Mouse (Mus musculus): Measurements from ENCODE around the gene Gm11172. TPM values are rescaled to one million over a fixed set of nuclear protein-coding genes. Genes with fewer than 3 reads are reported as not detected.

Gm11172 gene
- total RNA-seq (2021): not detected
- long read RNA-seq, experiment 1: 0 reads
- long read RNA-seq, experiment 2: 0 reads

DNA sequence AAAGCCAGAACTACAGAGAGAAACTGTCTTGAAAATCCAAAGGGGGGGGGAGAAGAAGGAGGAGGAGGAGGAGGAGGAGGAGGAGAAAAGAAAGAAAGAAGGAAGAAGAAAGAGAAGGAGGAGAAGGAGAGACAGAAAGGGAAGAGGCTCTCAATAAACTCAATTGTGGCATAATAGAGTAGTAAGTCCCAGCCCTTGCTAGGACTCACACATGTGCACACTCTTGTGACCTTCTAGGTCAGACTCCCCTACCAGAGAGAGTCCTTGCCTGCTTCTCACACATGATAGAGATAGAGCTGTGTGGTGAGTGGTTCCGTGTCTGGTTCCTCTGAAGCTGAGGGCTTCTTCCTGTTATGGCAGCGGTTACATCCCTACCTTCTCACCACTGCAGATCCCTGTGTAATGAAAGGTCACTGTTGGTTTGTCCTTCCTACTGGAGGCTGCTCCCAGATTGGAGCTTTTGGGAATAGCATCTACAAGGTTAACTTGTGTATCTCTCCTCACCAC, at the start of gene Gm11172:
Gene Gm11172 (plus strand): TSS at position 51 of the 507 bp plus-strand sequence.
- no peak for DNase-seq (ENCODE audit: low spot score in 2 of 2)

GRCm38 (mm10) chr16:10763540-10764264, 49.0 kb upstream of the Gm11172 start:
- DNase-seq (ENCODE audit: low spot score in 2 of 2): no peak

- no peak for DNase-seq (ENCODE audit: low spot score in 2 of 2)
These were observed 48.4 kb upstream of the Gm11172 start for GRCm38 (mm10) chr16:10764323-10764722.

DNA sequence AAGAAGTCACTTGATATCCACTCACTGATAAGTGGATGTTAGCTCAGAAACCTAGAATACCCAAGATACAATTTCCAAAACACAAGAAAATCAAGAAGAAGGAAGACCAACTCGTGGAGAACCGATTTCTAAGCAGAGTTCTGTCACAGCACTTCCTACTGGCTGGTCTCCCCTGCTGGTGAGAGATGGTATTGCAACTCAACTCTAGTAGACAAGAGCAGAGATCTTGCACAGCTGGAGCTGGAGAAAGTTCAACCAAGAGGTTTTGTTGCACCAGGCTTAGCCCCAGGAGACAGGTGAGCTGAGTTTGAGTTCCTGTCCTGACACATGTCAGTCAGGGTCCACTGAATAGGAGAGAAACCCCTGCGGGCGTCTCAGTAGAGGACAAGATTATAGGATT, 45.6 kb upstream of the Gm11172 start:
- DNase-seq (ENCODE audit: low spot score in 2 of 2): peak; percentile 21 to 64

- DNase-seq (ENCODE audit: low spot score in 2 of 2): no peak
These were observed 43.9 kb upstream of the Gm11172 start for GRCm38 (mm10) chr16:10768821-10769220.

DNA sequence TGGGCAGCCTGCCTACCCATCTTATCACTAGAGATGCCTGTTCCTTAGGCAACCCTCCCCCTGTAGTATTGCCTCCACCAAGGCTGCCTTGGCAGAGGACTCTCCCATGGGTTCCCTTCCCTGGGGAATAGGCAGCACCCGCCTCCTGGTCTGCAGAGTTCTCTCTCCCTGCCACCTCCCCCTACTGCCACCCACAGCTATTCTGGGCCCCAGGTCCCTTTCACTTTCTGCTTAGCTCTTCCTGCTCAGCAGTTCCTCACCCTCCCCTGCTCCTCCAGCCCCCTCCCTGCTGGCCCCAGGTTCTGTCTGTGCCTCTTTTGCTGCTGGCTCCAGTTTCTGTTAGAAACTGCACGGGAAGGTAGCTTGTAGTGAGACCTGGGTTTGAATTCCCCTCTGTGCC, 43.1 kb upstream of the Gm11172 start:
- no peak for DNase-seq (ENCODE audit: low spot score in 2 of 2)

- no peak for DNase-seq (ENCODE audit: low spot score in 2 of 2)
These were observed 42.0 kb upstream of the Gm11172 start for GRCm38 (mm10) chr16:10770531-10771325.

DNA sequence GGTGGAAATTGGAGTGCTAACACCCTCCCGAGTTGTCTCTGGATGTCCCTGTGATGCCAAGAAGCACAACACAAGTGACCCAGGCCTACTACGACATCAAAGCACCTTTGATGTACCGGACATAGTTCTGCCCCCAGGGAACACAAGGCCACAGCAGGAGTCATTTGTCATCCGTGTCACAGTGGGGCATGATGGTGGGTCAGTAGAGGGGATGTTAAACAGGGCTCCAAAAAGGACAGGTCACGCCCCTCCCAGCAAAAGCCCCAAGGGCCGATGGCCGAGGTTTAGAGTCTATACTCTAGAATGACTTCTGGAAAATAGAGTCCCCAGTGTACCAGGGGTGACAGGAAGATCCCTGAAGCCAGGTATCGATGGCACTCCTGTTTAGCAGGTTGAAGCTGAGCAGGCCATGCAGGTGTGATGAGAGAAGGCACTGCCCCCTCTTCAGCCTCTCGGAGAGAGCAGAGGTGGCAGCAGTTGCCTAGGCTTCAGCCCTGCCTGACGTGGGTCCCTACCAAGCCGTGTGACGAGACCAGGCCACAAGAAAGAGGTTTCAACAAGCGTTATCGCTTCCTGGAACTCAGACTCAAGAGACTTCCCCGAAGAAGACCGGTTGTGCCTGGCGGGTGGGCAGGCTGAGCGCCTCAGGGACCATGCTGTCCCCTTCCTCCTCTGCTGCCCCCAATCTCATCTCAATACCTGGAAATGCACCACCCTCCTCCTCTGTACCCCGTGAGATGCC, 40.8 kb upstream of the Gm11172 start:
- no peak for DNase-seq (ENCODE audit: low spot score in 2 of 2)

- DNase-seq (ENCODE audit: low spot score in 2 of 2): no peak
These were observed 39.2 kb upstream of the Gm11172 start for GRCm38 (mm10) chr16:10773543-10773942.

DNA sequence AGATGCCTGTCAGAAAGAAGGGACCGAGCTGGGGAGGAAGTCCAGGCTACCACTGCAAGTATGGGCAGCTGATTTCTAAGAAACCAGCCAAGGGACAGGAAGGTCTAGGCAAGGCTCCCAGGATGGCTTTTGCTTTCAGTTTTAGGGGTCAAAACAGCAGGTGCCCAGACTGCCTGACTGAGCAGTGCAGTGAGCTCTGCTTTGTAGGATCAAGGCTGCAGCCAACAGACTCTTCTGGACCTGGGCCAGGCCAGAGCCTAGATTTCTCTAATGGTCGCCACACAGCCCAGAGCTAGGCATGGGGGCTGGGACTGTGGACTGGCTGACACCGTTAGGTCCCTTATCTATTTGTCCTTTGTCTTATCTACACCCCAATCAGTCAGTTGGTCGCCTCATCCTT, 38.0 kb upstream of the Gm11172 start:
- no peak for DNase-seq (ENCODE audit: low spot score in 2 of 2)

- no peak for DNase-seq (ENCODE audit: low spot score in 2 of 2)
These were observed 36.4 kb upstream of the Gm11172 start for GRCm38 (mm10) chr16:10776322-10776721.

GRCm38 (mm10) chr16:10777579-10778160, 35.0 kb upstream of the Gm11172 start:
- DNase-seq (ENCODE audit: low spot score in 2 of 2): no peak

GRCm38 (mm10) chr16:10780631-10781120, 32.0 kb upstream of the Gm11172 start:
- DNase-seq (ENCODE audit: low spot score in 2 of 2): no peak

DNA sequence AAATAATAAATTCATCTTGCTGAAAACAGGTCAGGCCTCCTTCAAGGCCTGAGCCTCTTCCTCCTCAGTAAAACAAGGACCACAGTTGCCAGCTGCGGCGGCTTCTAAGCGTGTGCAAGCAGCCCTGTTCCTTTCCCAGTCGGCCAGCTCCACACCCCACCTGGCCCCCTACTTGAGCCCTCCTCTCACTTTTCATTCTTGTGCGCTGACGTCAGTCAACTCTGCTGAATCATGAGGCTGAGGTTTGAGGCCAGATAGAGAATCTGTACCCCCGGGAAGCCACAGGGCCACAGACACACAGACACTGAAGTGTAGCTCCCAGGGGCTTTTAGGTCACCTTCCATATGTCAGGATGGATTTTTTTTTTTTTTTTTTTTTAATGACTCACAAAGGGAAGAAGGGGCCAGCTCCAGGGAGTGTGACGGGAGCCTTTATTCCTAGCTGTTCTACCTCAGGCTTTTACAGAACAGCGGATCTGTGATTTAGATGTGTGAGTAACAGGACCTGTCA, 30.8 kb upstream of the Gm11172 start:
- no peak for DNase-seq (ENCODE audit: low spot score in 2 of 2)

DNA sequence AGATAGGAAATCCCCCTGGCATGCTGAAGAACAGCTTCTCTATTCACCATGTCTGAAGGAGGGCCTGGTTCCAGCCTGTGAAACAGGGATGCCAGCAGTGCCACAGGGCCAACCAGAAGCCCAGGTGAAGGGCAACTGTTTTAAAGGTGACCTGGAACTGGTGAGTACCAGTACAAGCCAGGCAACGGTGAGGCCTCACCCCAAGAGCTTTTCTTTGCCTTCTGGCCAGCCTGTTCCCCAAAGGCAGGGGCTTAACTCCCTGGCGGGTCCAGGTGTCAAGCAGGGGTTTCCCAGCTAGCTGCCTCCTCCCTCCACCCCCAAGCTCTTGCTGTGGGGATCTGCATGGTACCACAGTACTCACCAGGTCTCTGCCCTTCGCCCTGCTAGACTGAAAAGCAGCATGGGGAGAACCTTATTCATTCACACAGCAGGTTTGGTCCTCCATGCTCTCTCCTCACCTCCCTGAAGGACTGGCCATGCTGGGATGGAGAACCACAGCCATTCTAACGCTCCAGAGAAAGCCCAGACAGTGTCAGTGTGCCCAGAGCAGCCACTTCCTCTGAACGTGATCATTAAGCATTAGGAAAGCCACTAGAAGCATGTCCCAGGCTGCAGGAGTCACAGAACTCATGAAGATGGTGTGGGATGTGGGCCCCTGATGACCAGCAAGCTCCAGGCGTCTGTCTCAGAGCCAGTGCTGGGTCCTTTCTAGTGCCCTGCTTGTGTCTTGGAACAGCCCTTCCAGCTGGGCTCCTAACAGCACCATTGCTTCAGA, 30.2 kb upstream of the Gm11172 start:
- no peak for DNase-seq (ENCODE audit: low spot score in 2 of 2)

DNA sequence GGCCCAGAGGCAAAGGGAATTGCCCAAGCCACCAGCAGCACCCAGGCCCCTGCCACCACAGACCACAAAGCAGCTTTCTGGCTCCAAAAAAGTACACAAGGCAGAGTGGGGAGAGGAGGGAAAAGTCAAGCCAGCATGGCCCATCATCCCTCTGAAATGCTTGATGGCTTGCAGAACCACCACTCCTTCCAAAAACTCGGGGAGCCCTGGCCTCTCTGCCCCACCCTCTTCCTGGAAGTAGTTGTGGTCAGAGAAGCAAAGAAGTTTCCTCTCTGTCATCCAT, 29.6 kb upstream of the Gm11172 start:
- DNase-seq (ENCODE audit: low spot score in 2 of 2): no peak

- DNase-seq (ENCODE audit: low spot score in 2 of 2): no peak
These were observed 29.3 kb upstream of the Gm11172 start for GRCm38 (mm10) chr16:10783451-10783850.

- DNase-seq (ENCODE audit: low spot score in 2 of 2): peak; percentile 16 to 25
These were observed 28.6 kb upstream of the Gm11172 start for GRCm38 (mm10) chr16:10783883-10784792.

DNA sequence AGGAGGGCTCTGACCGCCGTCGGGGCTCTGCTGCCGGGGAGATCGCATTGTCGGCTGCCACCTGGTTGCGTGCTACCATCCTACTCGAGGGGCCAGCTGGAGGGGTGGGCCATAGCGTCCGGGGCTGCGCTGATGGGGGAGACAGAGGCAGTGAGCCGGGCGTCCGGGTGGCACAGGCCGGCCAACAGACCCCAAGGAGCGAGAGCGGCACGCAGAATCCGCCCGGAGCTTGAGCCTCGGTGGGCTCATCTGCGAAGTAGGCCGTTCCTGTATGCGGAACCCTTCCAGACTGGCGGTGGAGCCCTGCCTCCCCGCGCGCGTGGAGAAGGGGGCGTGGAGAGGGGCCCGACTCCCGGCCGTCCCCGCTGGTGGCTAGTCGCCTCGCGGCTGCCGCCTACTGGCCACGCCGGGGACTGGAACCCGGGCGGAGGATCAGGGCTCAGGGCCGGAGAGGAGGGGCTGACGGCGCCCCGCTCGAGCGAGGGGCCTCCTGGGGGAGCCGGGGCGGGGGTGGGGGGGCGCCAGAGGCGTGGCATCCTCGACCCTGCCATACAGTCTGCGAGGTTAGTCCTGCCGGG, 27.8 kb upstream of the Gm11172 start:
- peak; percentile 89 to 91 for DNase-seq (ENCODE audit: low spot score in 2 of 2)
